Mouse (Mus musculus) MN1 (cell line): ENCODE measurements around the gene Asb3.

Experiments used
- DNase-seq: peaks from one replicate; pipeline ENCODE4 v3.0.0-alpha.2; 2016; ENCODE audit warnings: low spot score

Asb3 gene

DNA sequence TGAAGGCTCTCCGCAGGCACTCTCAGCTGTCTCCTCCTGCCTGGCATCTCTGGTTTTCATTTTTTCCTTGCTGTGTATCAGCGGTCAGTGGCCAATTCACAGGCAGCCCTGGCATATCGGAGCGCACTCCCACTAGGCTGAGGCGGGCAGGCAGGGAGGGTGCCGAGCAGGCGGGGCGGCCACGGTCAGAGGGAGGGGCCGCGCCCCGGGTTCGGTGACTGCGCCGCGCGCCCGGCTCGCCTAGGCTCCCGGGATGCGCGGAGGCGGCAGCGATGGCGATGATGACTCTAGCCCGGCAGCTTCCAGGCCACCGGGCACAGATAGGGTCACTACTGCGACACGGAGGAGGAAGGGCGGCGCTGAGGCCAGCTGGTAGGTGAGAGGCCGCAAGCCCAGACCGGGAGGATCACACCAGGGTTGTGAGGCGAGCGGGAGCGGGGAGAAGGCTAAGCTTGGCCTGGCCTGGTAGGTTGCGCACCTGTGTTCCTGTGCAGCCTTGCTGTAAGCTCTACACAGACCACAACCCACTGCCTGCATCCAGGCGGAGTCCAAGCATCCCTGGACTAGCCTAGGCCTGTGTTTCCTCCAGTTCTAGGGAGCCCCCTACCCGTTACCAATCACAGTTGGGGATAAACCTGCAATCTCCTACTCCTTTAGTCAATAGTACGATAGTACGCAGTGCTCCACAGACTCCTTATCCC lies at the start of gene Asb3, which contains the start of gene Gpr75:
Gene Asb3 (plus strand): TSS at position 246 of the 701 bp plus-strand sequence.
Gene Gpr75 (plus strand): TSS at position 188 of the 701 bp plus-strand sequence.
- DNase-seq: no peak

DNA sequence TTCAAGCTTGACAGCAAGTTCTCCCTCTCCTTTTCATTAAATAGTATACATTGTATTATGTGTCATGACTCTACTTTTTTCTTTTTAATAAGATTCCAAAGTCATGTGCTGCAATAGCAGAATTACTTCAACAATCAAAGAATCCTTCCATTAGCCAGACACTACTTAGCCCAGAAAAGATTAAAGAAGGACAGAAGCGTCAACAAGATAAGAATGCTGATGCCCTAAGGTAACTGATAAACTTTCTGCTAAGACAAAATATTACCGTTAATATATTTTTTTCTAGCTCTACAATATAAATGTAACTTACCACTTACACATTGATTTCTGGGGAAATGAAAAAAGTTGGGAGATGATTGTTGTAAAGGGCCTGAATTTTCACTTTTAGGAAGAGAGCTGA lies 46.4 kb upstream of the Asb3 start:
- DNase-seq: no peak

DNA sequence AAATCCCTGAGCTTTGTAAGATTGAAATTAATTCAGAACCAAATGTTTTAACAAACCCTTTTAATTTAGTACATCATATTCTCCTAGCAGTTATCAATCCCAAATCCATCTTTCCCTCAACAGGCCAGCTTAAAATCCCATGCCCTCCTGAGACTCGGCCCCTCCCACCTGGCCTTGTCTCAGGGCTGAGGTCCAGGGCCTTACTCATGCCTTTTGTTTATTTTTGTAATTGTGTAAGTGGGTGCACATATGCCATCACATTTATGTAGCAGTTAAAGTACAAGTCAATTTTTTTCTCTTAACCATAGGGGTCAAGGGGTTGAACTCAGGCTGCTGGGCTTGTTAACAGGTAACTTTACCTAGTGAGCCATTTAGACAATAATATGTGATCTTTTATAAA lies 40.9 kb upstream of the Asb3 start:
- DNase-seq: no peak

DNA sequence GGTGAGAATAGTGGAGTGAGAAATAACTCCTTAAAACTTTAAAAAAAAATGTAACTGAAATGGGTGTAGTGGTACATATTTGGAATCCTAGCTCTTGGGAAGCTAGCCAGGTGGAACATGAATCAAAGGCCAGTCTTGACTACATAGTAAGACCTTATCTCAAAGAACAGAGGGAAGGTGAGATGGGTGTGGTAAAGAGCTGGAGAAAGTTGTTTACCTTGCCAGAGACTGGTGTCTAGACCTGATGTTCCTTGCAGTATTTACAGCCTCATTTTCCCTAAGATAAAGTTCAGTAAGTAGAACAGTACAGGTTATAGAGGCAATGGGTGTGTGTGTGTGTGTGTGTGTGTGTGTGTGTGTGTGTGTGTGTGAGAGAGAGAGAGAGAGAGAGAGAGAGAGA lies 12.8 kb upstream of the Asb3 start:
- DNase-seq: no peak

DNA sequence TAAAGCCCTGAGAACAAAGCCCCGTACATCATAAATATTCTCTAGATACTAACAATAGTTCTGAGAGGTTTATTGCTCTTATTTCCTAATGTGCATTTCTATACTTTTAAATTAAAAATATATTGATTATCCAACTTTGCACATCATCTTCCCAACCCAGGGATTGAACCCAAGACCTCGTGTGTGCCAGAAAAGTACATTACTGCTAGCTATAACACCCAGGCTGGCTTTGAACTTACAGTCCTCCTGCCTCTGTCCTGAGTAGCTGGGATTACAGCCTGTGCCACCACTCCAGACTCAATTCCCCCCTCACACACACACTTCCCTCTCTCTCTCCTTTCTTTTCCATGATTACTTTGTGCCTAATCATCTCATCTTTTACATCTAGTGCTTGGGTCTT lies 2.9 kb downstream of the Asb3 start:
- DNase-seq: no peak

DNA sequence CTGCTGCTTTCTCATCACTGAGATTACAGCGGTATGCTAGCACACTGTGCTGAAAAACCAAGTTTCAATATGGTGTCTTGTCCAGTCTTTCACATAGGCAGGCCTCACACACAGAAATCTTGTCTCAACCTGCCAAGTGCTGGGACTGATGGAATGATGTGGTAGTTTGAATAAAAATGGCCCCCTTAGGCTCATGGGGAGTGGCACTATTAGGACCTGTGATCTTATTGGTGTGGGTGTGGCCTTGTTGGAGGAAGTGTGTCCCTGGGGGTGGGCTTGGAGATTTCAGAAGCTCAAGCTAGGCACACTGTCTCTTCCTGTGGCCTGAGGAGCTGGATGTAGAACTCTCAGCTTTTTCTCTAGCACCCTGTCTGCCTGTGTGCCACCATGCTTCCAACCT lies 11.0 kb downstream of the Asb3 start:
- DNase-seq: no peak

DNA sequence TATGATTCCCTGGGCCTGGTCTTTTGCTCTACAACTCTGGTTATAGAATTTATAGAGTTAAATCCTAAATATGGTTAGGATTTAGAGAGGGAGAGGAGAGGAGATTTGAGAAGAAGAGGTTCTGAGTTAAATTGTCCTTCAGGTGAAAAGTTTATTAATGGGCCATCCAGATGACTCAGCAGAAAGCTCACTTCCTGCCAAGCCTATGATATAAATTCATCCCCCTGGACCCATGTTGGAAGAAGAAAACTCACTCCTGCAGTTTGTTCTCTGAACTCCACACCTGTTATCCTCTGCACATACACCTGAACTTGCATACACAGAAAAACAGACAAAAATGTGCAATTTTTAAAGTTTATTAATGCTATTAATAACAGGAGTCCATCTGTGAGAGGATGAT lies 14.1 kb downstream of the Asb3 start:
- DNase-seq: no peak

DNA sequence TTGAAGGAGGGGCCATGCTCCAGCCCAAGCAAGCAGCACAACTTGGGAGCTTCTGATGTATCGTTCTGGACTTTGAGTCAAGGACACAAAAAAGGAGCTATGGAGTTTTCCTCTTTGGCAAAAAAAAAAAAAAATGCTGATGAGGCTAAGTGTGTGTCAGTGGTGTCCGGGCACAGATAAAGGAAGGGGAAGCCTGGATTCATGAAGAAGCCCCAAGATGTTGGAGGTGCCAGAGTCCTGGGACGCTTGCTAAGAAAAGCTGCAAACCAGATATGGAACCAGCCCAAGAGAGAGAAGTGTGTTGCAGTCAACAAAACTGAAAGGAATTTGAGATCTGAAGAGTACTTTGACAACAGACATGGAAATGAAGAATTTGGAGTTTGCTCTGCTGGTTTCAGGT lies 27.1 kb downstream of the Asb3 start:
- DNase-seq: no peak

DNA sequence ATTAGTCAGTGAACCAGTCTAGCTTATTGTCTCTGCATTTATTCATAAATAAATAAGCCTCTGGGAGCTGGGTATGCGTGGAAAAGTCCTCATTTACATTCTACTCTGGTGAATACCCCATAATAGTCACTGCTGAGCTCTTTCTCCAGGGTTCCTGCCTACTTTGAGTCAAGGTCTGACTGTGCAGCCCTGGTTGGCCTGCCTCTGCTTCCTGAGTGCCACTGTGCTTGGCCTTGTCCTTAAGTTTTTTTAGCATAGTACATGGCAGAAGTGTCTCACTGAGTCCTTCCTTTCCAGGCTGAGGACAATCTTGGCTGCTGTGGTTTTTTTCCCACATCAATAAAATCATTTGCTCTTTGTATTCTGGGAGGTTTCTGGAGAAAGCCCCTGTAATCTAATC lies 35.4 kb downstream of the Asb3 start:
- no peak for DNase-seq

DNA sequence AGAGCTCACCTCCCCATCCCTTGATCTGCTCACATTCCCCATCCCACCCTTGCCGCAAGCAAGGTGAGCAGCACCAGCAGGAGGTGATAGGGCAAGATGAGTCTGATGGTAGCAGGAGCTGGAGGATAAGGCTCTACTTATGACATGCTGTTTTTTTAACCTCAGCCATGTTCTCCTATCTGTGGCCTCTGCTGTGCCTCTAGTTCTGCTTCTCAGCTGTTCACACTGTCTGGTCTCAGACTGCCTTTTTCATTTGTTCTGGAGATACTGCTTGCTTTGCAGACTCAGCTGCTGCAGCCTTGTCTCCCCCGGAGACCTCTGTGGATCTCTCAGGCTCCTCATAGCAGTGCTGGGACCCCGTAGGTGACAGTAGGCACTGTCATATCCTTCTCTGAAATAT lies 38.1 kb downstream of the Asb3 start:
- DNase-seq: no peak

DNA sequence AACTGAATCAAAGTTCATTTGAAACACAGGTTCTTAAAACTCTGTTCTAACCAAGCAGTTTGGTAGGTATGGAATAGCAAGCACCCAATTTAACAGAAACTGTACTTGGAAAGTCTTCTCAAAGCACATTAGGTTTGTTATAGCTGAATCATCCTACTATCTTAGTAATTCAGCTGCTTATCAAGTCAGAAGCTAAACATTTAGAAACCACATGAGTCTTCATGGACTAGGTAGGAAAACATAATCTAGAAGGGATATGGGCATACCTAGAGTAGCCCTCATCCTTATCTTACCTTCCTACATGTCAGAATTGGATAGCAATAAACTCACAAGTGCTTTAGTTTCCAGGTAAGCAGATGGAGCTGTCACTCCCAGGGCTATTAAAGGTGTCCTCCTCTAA lies 42.9 kb downstream of the Asb3 start:
- no peak for DNase-seq

DNA sequence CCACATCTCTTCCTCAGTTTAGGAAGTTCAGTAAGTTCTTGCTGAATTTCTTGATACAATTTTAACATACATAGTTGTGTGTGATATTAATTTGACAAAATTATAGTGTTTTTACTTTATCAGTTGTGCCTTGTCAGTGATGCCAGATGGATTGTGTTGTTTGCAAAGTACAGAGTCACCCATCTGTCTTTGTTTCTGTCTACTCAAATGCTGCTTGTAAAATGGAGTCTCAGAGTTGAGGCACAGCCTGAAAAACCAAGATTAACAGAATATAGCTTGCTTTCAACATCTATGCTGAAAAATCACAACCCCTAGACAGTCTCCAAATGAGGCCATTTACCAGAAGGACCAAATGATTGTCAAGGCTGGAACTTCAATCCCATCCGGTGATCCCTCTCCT lies 43.3 kb downstream of the Asb3 start:
- DNase-seq: no peak

DNA sequence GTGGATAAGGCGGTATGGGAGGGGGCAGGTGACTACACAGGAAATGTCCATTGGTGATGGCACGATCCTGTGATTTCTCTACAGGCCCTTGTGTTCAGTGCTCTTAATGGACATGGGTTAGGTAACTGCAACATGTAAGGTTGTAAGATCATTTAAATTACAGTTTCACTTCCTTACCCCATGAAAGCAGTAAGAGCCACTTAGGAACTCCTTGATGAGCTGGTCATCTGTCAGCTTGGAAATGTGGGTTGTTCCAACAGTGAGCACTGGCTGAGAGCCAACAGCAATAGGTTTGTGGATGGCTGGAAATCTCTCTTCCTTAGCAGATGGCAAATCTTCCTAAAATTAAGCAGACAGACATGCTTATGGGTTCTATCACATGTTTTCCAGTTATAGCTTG lies 58.3 kb downstream of the Asb3 start:
- peak; percentile 70 for DNase-seq

DNA sequence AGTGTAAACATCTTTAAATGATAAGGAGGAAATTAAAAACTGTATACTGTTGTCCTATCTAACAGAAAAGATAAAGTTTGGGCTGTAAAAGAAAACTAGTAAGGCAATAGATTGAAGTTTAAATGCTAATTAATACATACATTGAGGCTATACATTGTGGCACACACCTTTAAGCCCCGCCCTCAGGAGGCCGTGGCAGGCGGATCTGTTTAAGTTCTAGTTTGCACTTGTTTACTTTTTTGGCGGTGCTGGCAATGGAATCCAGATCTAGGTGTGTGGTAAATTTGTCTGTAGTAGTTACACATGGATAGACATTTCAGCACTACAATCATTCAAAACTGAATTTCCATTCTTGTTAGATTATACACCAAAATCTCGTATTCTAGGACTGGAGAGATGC lies 67.6 kb downstream of the Asb3 start:
- no peak for DNase-seq

DNA sequence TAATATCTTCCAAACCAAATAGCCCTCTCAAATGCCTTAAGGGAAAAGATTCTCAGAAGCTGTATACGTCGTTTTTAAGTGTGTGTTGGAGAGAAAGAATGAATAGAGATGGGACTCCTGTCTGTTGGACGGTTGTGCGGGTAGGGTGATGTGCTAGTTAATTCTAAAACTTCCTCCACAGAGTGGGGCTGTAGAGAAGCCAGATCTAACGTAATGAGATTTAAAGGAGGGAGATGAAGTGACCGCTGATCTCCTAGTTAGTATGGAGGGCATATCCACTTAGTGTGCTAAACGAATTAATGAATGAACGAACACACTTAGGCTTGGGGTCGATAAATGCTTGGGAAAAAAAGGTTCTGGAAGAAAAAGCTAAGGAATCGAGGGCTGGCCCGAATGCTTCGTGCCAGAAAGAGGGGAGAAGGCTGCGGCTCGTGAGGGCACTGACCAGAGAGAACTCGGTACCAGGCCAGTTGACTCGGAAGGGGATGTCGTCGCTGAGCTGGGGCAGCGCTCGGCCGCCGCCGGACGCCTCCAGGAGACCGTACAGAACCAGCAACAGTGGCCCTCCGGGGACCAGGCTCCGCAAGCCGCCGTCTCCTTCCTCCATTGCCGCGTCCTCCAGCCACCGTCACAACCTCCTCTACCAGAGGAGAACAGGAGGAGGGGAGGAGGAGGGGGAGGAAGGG lies 68.4 kb downstream of the Asb3 start:
- DNase-seq: peak; percentile 65

DNA sequence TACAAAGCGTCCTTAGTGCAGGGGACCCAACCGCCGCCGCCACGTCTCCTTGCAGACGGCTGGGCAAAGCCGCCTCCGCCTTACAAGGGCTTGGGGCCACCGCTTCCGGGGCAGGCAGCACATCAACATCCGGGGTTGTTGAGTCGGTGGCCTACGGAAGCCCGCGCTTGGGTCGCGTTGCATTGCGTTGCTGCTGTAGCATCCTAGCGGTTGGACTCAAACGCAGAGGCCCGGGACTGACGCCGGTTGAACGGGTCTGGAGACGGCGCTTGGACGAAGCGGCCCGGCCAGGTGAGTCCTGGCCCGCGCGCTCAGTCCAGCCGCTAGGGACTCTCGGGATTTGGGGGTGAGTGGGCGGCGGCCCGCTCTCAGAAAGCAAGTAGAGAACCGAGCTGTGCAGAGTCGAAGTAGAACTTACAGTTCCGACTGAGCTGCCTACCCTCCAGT lies 69.1 kb downstream of the Asb3 start, which contains the start of gene Erlec1:
Gene Erlec1 (minus strand): TSS at position 57 of the 447 bp plus-strand sequence.
- peak; percentile 95 for DNase-seq

DNA sequence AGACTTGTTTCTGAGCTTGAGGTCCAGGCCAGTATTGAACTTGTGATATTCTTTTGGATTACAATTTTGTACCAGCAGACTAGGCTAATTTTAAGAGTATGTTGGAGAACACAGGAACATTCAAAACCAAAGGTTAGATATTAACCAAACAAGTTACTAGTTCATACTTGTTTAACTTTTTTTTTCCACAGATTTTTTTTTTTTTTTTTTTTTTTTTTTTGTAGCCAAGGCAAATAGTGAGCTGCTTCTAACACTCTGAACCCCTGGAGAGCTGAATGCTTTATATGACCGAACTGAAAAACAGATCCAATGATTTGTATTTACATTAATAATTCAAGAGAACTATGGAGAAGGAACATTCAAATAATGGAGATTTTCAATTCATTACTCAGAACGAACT lies 100.0 kb downstream of the Asb3 start:
- no peak for DNase-seq

DNA sequence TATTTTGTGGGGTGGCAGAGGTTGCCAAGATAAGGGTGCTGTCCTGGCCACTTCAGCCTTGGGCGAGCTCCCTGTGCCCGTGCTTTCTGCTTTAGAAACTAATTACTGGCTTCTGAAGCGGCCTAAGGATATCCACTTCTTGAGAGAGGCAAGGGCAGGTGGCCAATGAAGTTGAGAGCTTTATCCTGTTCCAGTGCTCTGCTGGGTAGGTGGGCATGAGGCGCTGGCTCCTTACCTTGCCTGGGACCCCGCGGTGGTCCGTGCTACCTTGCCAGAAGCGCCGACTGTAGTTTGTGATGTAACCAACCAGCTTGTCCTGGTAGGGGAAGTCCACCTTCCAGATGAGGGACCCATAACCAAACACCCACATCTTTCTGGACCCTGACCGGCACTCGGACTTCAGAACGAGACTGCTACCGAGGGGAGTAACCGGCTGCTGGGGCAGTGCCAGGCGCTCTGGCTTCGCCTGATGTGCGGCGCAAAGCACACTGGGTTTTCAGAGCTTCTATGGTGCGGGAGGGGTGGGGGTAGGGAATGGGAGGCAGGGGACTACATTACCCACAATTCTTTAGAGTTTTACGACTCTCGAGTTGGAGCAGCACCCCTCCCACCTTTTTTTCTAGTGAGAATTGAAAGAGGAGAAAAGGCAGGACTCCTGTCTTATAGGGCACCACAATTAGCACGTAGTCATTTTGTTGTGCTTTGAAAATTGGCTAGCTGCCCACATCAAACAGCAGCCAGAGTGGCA lies 100.8 kb downstream of the Asb3 start, which contains the start of gene Chac2:
Gene Chac2 (minus strand): TSS at position 474 of the 748 bp plus-strand sequence.
- DNase-seq: peak; percentile 97

DNA sequence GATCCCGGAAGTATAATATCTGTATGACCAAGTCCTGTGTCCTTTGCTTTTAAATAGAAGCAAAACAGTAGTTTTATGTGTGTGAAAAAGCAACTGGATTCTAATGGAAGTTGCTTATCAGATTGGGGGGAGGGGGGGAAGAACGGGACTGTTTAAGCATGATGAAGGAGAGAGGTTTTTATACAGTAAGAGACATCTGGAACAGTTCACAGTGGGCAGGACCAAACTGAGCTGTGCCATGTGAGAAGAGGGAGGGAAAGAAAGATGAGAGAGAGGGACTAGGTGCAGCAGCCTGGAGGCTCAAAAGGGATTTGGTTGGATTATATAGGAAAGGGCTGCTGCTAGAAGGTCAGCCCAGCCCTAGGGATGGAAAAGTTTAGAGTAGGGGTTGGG lies 101.4 kb downstream of the Asb3 start:
- no peak for DNase-seq

DNA sequence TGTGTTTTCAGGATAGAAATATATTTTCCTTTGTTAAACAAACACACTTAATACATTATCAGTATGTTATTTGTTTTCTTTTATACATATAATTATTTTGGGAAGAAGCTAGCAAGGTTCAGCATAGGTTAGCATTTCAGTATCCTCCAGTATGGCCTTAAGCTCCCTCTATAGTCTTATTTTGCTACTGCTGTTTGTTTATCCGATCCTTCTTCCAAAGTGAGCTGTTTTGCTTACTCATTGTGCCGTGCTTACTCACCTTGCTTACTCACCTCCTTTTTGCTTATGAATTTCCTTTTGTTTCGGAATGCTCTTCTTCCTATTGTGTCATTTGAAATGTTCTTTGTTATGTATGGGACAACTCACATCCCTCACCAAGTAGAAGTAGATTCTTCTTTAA lies 111.5 kb downstream of the Asb3 start:
- no peak for DNase-seq

DNA sequence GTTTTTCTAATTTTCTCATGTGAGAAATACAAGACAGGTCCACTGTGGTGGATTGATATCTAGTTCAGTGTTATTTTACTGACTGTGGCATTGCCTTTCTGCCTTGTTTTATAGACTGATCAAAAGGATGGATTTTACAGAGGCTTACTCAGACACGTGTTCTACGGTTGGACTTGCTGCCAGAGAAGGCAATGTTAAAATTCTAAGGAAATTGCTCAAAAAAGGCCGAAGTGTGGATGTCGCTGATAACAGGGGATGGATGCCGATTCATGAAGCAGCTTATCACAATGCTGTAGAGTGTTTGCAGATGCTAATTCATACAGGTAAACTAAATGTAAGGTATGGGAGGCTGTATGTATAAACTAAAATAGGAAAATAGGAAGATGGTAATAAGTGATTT lies 113.0 kb downstream of the Asb3 start:
- DNase-seq: no peak

DNA sequence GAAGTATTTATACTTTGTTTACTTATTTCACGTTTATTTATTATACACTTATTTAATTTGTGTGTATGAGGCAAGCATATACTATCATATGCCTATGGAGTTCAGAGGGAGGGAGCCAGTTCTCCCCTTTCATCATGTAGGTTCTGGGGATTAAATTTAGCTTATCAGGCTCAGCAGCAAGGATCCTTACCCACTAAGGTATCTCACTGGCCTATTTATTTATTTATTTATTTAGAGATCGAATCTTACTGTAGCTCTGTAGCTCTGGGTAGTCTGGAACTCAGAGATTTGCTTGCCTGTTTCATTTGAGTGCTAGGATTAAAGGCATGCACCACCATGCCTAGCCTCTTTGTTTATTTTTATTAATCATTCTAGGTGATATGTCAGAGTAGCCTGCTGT lies 113.5 kb downstream of the Asb3 start:
- no peak for DNase-seq

DNA sequence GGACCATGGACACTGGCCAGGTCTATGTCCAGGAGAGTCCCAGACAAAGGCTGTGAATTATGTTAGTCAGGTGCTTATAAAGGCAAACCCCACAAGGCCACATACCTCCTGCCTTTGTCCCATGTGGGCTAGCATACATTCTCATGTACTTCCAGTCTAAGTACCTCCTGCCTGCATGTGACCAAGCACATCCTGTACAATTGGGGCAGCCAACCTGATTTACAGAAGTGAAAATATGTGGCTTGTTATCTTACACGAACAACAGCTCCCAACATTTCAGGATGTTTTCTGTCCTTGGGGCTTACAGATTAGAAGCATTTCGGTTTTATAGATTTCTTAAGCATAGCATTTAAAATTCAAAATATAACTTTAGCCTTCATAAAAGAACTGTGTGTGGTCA lies 114.8 kb downstream of the Asb3 start:
- no peak for DNase-seq
